Mouse (Mus musculus) B cell, adult 2 months (primary cell): Measurements from ENCODE around the gene Inhbb.

Source experiments
- DNase-seq, 2 experiments: peaks; one replicate each; pipeline ENCODE4 v3.0.0; 2022

Gene Inhbb

GRCm38 (mm10) chr1:119419151-119420105 is 2.6 kb downstream of the Inhbb start:
- DNase-seq = no peak

GRCm38 (mm10) chr1:119417991-119418390 is 4.1 kb downstream of the Inhbb start:
- no peak for DNase-seq

GRCm38 (mm10) chr1:119417542-119417941 is 4.5 kb downstream of the Inhbb start:
- DNase-seq = no peak

GRCm38 (mm10) chr1:119416610-119417009 is 5.4 kb downstream of the Inhbb start:
- DNase-seq = no peak

- DNase-seq = no peak
These were observed 5.9 kb downstream of the Inhbb start for GRCm38 (mm10) chr1:119416177-119416576.

- DNase-seq = no peak
These were observed 6.9 kb downstream of the Inhbb start for GRCm38 (mm10) chr1:119415151-119415550.

GRCm38 (mm10) chr1:119410661-119411060 is 11.4 kb downstream of the Inhbb start:
- DNase-seq = no peak

GRCm38 (mm10) chr1:119409599-119410168 is 12.4 kb downstream of the Inhbb start:
- no peak for DNase-seq

- DNase-seq = no peak
These were observed 12.9 kb downstream of the Inhbb start for GRCm38 (mm10) chr1:119409106-119409505.

- DNase-seq = no peak
These were observed 14.2 kb downstream of the Inhbb start for GRCm38 (mm10) chr1:119407691-119408315.

- no peak for DNase-seq
These were observed 17.2 kb downstream of the Inhbb start for GRCm38 (mm10) chr1:119404798-119405197.

- DNase-seq = no peak
These were observed 17.7 kb downstream of the Inhbb start for GRCm38 (mm10) chr1:119404341-119404740.

- no peak for DNase-seq
These were observed 20.8 kb downstream of the Inhbb start for GRCm38 (mm10) chr1:119401249-119401648.

GRCm38 (mm10) chr1:119398640-119399039 is 23.4 kb downstream of the Inhbb start:
- DNase-seq = no peak

- DNase-seq = no peak
These were observed 24.2 kb downstream of the Inhbb start for GRCm38 (mm10) chr1:119397839-119398238.

GRCm38 (mm10) chr1:119391311-119391710 is 30.7 kb downstream of the Inhbb start:
- DNase-seq = no peak

- no peak for DNase-seq
These were observed 31.4 kb downstream of the Inhbb start for GRCm38 (mm10) chr1:119390676-119391075.

- no peak for DNase-seq
These were observed 32.1 kb downstream of the Inhbb start for GRCm38 (mm10) chr1:119389771-119390500.

GRCm38 (mm10) chr1:119388664-119389396 is 33.2 kb downstream of the Inhbb start:
- no peak for DNase-seq

- no peak for DNase-seq
These were observed 35.7 kb downstream of the Inhbb start for GRCm38 (mm10) chr1:119386306-119386705.

- DNase-seq = no peak
These were observed 38.1 kb downstream of the Inhbb start for GRCm38 (mm10) chr1:119383916-119384315.

- no peak for DNase-seq
These were observed 41.4 kb downstream of the Inhbb start for GRCm38 (mm10) chr1:119380609-119381008.
